Mouse (Mus musculus): ENCODE measurements around the gene Il1b. TPM values are rescaled to one million over a fixed set of nuclear protein-coding genes. Genes with fewer than 3 reads are reported as not detected.

The Il1b gene
- polyA plus RNA-seq (2014; fragmentation: Illumina TruSeq; extraction: RNeasy Lipid Tissue Mini Kit (QIAGEN cat#74804); ENCODE audit: low read depth, low replicate concordance), result 2.8 TPM

DNA sequence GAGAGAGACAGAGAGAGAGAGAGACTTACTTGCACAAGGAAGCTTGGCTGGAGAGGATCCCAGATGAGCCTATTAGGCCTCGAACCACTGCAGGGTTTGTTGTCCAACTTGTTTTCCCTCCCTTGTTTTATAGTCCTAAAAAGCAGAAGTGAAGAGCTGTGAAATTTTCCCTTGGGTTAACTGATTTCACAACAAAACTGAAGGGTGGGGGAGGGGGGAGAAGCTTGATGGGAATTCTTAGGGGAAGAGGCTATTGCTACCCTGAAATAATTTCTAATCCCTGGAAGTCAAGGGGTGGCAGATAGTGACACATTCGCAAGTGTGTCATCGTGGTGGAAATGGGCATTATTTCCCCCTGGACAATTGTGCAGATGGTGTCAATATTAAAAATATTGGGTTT is at the start of gene Il1b:
Gene Il1b (minus strand): TSS at position 101 of the 400 bp plus-strand sequence.

Other genes starting within 250 kb of the Il1b start
- 6.3 TPM for gene Chchd5, start 241.4 kb downstream of the Il1b start, polyA plus RNA-seq (2014; fragmentation: Illumina TruSeq; extraction: RNeasy Lipid Tissue Mini Kit (QIAGEN cat#74804); ENCODE audit: low read depth, low replicate concordance)
- 21.5 TPM for gene Slc20a1, start 172.4 kb downstream of the Il1b start, polyA plus RNA-seq (2014; fragmentation: Illumina TruSeq; extraction: RNeasy Lipid Tissue Mini Kit (QIAGEN cat#74804); ENCODE audit: low read depth, low replicate concordance)
- 0.49 TPM for gene Ckap2l, start 73.9 kb downstream of the Il1b start, polyA plus RNA-seq (2014; fragmentation: Illumina TruSeq; extraction: RNeasy Lipid Tissue Mini Kit (QIAGEN cat#74804); ENCODE audit: low read depth, low replicate concordance)
- not detected for gene Il1a, start 61.2 kb downstream of the Il1b start, polyA plus RNA-seq (2014; fragmentation: Illumina TruSeq; extraction: RNeasy Lipid Tissue Mini Kit (QIAGEN cat#74804); ENCODE audit: low read depth, low replicate concordance)
- not detected for gene F830045P16Rik, start 165.5 kb upstream of the Il1b start, polyA plus RNA-seq (2014; fragmentation: Illumina TruSeq; extraction: RNeasy Lipid Tissue Mini Kit (QIAGEN cat#74804); ENCODE audit: low read depth, low replicate concordance)
- gene Sirpa, start 221.7 kb upstream of the Il1b start, polyA plus RNA-seq (2014; fragmentation: Illumina TruSeq; extraction: RNeasy Lipid Tissue Mini Kit (QIAGEN cat#74804); ENCODE audit: low read depth, low replicate concordance), result 30.0 TPM

All from kidney, adult 10 weeks (tissue).